20 mouse cellular contexts compared by ENCODE assay signal in the genomic region with DNA sequence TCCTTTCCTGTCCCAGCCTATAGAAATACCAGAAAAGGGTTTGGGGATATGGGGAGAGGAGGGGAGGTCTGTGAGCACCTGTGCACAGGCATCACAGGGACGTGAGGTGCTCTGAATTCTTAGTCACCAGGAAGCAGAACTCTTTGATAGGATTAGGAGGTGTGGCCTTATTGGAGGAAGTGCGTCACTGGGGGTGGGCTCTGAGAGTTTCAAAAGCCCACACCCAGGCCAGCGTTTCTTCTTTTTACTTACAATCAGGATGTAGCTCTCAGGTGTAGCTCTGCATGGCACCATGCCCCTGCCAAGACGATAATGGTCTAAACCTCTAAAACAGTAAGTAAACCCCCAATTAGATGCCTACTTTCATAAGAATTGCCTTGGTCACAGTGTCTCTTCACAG.
"Had no signal": no experiment of that assay in that cellular context is flagged by ENCODE, and none has a peak within 500 bp of the region (broad histone marks: within the 10 kb centered on the region; RNA-seq: fewer than 3 reads in every experiment).

No protein-coding gene starts in this region.

- H3K4me3 ChIP-seq: heart, adult 2 months; heart, embryonic 13.5 days; heart, embryonic 15.5 days; hindbrain, embryonic 10.5 days; hindbrain, embryonic 12.5 days; hindbrain, embryonic 15.5 days; intestine, embryonic 15.5 days; layer of hippocampus, adult 2 months; left cerebral cortex, adult 2 months; limb, embryonic 13.5 days; limb, embryonic 15.5 days; liver, embryonic 12.5 days had no signal

- H3K27me3 ChIP-seq: heart, embryonic 13.5 days; heart, embryonic 15.5 days; hindbrain, embryonic 12.5 days; hindbrain, embryonic 15.5 days; intestine, embryonic 15.5 days; limb, embryonic 13.5 days; limb, embryonic 15.5 days; liver, embryonic 12.5 days had no signal

- DNase-seq: gastrocnemius, postnatal 14 days; heart, adult 2 months; heart, postnatal 4 days; kidney, adult 18-20 months; kidney, adult 8-10 months; kidney, postnatal 10 days; kidney, postnatal 25 days; layer of hippocampus, adult 9-11 months had no signal

- H3K4me1 ChIP-seq: heart, embryonic 13.5 days; heart, embryonic 15.5 days; hindbrain, embryonic 10.5 days; hindbrain, embryonic 12.5 days; hindbrain, embryonic 15.5 days; intestine, embryonic 15.5 days; limb, embryonic 15.5 days; liver, embryonic 12.5 days had no signal

- H3K36me3 ChIP-seq: heart, embryonic 13.5 days; heart, embryonic 15.5 days; hindbrain, embryonic 10.5 days; hindbrain, embryonic 12.5 days; hindbrain, embryonic 15.5 days; intestine, embryonic 15.5 days; limb, embryonic 13.5 days; limb, embryonic 15.5 days; liver, embryonic 12.5 days had no signal

- H3K27ac ChIP-seq: heart, adult 2 months; heart, embryonic 13.5 days; heart, embryonic 15.5 days; hindbrain, embryonic 10.5 days; hindbrain, embryonic 12.5 days; hindbrain, embryonic 15.5 days; intestine, embryonic 15.5 days; layer of hippocampus, adult 2 months; left cerebral cortex, adult 2 months; limb, embryonic 13.5 days; limb, embryonic 15.5 days; liver, embryonic 12.5 days; liver, embryonic 14.5 days had no signal
